Mouse (Mus musculus) ovary, adult 18-20 months (tissue): ENCODE measurements around the gene Fbxo28.

Experiments
- DNase-seq: peaks from one replicate; pipeline ENCODE4 v3.0.0; 2022; ENCODE audit warnings: low spot score, mixed read lengths

The Fbxo28 gene

GRCm38 (mm10) chr1:182340821-182341781 is at the start of gene Fbxo28:
Fbxo28 (minus strand) TSS chr1:182341629.
- peak; percentile 68 for DNase-seq

- no peak for DNase-seq
Measured at GRCm38 (mm10) chr1:182388729-182389128, 47.3 kb upstream of the Fbxo28 start.

- no peak for DNase-seq
Measured at GRCm38 (mm10) chr1:182386449-182386848, 45.0 kb upstream of the Fbxo28 start.

GRCm38 (mm10) chr1:182383096-182383495 is 41.7 kb upstream of the Fbxo28 start:
- no peak for DNase-seq

- DNase-seq: no peak
Measured at GRCm38 (mm10) chr1:182381327-182381726, 39.9 kb upstream of the Fbxo28 start.

GRCm38 (mm10) chr1:182380683-182381082 is 39.3 kb upstream of the Fbxo28 start:
- no peak for DNase-seq

- DNase-seq: no peak
Measured at GRCm38 (mm10) chr1:182378876-182379275, 37.4 kb upstream of the Fbxo28 start.

GRCm38 (mm10) chr1:182378205-182378835 is 36.9 kb upstream of the Fbxo28 start:
- DNase-seq: no peak

- no peak for DNase-seq
Measured at GRCm38 (mm10) chr1:182377519-182377918, 36.1 kb upstream of the Fbxo28 start.

GRCm38 (mm10) chr1:182376826-182377225 is 35.4 kb upstream of the Fbxo28 start:
- DNase-seq: no peak

- DNase-seq: no peak
Measured at GRCm38 (mm10) chr1:182376221-182376620, 34.8 kb upstream of the Fbxo28 start.

- DNase-seq: no peak
Measured at GRCm38 (mm10) chr1:182371891-182372290, 30.5 kb upstream of the Fbxo28 start.

- no peak for DNase-seq
Measured at GRCm38 (mm10) chr1:182369435-182369834, 28.0 kb upstream of the Fbxo28 start.

- DNase-seq: no peak
Measured at GRCm38 (mm10) chr1:182368782-182369181, 27.4 kb upstream of the Fbxo28 start.

- no peak for DNase-seq
Measured at GRCm38 (mm10) chr1:182368309-182368708, 26.9 kb upstream of the Fbxo28 start.

- DNase-seq: no peak
Measured at GRCm38 (mm10) chr1:182363683-182364404, 22.4 kb upstream of the Fbxo28 start.

- DNase-seq: no peak
Measured at GRCm38 (mm10) chr1:182362703-182363102, 21.3 kb upstream of the Fbxo28 start.

GRCm38 (mm10) chr1:182358133-182358532 is 16.7 kb upstream of the Fbxo28 start:
- no peak for DNase-seq

- no peak for DNase-seq
Measured at GRCm38 (mm10) chr1:182354504-182355147, 13.2 kb upstream of the Fbxo28 start.

GRCm38 (mm10) chr1:182349557-182349956 is 8.1 kb upstream of the Fbxo28 start:
- DNase-seq: no peak

- DNase-seq: no peak
Measured at GRCm38 (mm10) chr1:182346491-182346890, 5.1 kb upstream of the Fbxo28 start.

- no peak for DNase-seq
Measured at GRCm38 (mm10) chr1:182345857-182346256, 4.4 kb upstream of the Fbxo28 start.
